Mouse (Mus musculus): ENCODE results near the gene Plscr2.

Gene Plscr2

DNA sequence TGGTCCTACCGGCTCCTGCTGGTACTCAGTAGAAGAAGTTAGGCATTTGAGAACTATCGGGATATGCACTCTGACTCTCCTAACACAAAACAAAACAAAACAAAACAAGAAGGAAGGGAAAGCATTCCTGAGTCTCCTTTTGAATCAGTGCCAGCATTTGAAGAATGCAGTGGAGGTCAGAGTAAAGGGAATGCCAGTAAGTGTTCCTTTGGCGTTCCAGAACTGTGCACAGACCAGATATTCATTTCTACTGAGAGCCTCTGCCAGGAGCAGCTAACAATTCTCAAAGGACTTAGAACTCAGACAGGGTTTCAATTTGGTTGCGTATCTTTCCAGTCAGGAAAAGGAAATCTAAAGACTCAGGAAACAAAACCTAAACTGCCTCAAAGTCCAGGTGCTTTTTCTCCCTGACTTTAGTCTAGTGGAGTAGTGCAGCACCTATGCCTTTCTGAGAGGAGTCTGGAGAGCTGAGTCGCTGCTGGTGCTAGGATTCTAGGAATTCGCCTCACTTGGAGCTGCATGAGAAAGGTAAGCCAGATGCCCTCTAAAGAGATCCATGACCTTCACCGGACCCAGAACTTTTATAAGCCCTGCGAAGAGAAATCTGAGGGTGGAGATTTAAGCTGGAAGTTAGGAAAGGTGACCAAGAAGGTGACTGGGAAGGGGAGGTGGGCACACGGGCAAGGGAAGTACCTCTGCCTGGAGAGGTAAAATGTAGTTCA, at the start of gene Plscr2:
Gene Plscr2 (plus strand): TSS at position 117 of the 722 bp plus-strand sequence.
- DNase-seq (ENCODE audit: low spot score in 2 of 2): peak in 1 of 2 experiments; percentile 16

DNA sequence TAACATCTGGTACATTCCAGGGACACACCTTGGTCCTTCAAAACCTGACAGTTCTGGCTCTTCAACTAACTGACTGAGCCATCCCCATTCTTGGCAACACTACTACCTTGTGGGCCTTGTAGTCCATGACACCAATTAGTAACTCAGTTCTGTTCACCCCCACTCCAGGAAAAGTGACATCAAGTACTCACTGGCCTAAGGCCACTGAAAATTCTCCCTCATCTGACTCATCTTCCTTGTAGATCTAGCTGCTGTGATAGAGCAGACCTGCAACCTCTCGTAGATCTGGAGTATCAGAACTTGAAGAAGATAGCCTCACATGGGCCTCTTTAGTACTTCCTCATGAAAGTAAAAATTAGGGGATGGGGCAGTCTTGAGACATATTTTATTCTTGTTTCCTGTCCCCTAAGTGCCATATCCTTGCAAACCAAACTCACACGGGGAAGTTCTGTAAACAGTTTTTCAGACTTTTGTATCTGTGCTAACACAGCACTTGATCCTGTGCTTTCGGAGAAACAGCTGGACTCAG, 49.2 kb upstream of the Plscr2 start:
- DNase-seq (ENCODE audit: low spot score in 2 of 2): no peak

DNA sequence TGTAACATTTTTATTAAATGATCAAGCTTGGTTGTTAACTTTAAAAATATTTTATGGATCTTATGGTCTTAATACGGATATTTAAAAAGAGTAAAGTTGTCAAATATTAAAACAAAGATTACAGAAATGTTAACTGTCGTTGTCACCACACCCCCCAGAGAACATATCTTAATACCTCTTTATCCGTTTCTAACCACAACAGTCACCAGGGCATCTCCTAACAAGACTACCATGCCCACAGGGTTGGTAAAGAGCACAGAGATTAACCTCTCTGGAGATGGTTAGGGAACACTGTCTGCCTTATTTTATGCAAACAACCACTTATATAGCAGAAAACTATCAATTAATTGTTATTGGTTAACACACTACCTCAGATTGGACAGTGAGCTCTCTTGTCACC, 48.6 kb upstream of the Plscr2 start:
- no peak for DNase-seq (ENCODE audit: low spot score in 2 of 2)

DNA sequence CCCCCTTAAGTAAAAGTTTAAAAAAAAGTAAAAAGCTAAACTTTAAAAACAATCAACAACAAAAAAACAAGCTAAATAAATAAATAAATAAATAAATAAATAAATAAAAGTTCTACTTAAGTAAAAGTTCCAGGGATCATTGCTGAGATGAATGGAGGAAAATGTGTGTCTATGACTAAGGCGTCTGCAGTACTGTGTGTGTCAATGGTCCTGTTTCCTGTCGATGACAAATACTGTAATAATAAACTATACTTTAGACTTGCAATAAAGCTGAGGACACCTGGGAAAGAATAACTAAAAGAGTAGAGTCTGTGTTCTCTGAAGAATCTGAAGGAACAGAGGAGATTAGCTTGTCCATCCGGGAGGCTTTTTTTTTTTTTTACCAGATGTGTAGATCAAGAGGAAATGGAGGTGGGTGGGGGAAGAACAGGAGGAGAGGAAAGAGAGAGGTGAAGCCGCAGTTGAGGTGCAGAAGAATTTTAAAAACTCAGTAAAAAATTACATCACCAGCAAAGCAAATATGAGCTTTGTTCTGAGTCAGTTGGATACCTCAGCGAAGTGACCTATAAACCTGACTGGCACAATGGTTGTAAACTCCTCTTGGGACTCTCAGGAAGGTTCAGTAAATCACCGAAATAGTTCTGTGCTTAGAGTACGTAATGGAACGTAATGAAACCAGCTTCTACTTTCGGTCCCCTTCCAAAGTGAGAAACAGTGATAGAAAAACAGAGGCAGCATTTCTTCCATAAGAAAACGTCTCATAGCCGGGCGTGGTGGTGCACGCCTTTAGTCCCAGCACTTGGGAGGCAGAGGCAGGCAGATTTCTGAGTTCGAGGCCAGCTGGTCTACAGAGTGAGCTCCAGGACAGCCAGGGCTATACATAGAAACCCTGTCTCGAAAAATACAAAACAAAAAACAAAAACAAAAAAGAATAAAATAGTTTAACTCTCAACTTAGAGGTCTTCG, 46.3 kb upstream of the Plscr2 start:
- no peak for DNase-seq (ENCODE audit: low spot score in 2 of 2)

DNA sequence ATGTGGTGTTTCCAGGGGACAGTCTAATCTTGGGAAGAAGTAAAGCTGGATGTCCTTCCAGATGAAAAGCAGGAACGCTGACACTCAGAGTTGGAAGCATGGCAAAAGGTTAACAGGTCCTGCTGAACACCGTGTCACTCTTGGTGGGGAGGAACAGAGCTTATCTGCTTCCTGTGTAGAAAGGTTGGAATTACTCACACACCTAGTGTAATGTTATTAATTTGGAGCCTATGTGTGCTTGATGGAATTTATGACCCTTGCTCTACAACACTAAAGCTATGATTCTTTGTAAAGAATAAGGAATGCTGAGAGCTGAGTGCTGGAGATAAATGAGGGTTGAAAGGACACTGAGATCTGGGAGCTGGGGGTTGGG, 45.6 kb upstream of the Plscr2 start:
- DNase-seq (ENCODE audit: low spot score in 2 of 2): no peak

DNA sequence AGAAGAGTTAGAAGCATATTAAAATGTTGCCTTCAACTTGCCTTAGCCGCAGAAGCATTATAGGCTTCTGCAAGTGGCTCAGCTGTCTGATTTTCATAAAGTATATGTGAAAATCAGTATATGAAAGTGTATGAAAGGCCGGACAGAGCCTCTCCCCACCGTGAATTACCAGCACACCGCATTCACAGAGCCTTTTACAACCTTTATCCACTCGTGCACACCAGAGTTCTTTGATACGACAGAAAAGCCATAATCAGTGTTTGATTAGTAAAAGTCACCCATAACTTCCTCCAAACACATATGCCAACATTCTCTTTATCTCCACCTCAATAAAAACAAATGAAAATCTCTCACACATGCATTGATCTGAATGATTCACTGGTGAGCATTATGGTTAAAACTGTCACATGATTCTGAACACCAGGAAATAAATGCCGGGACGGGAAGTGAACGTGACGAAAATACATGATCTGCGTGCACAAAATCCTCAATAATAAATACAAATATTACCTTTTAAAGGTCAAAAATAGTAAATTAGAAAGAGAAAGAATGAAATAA, 40.4 kb upstream of the Plscr2 start:
- no peak for DNase-seq (ENCODE audit: low spot score in 2 of 2)

DNA sequence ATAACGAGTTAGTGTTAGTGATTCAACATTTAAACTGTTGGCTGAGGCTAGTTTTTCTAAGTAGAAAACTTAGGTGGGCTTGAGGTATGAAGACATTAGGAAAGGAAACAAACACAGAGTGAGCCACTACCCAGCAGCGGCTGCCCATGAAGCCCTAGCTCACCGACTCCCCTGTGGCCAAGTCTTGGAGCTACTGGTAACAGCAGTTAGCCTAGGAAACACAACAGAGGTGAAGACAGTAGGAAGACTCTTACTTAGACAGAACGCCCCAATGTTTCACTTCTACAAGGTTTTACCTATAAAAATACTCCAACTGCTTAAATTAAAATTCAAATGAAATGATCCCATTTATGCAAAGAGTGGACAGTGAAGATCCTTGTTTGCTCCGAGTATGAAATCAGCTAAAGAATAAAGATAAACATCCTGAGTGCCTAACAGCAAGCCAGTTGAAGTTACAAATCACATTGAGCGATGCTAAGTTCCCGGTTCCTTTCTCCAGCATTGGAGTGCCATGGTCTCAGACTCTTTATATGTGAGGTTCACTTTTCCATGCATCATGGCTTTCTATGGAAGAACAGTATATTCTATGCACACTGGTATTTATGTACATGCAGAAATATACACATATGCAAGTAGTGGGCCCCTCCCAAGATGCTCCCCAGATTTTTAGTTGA, 26.5 kb upstream of the Plscr2 start:
- DNase-seq (ENCODE audit: low spot score in 2 of 2): no peak

DNA sequence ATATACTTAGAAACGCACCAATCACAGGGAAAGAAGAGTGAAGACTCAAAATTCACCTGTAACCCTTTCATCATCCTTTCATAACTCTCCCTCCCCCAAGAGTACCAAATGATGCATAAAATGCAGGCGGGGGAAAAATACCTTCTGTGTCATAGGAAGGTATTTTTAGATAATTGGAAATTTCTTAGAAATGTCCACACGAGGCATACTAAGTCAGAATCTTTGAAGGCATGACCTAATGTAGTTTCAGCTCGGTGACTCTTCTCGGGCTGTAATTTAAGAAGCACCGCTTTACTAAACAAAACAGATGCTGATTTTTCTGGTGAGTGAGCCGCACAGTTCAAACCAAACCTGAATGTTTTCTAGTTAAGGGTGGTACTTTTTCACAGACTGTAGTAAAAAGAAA, 26.0 kb upstream of the Plscr2 start, which contains the start of gene Plscr1:
Gene Plscr1 (plus strand): TSS at position 304 of the 406 bp plus-strand sequence.
- no peak for DNase-seq (ENCODE audit: low spot score in 2 of 2)

DNA sequence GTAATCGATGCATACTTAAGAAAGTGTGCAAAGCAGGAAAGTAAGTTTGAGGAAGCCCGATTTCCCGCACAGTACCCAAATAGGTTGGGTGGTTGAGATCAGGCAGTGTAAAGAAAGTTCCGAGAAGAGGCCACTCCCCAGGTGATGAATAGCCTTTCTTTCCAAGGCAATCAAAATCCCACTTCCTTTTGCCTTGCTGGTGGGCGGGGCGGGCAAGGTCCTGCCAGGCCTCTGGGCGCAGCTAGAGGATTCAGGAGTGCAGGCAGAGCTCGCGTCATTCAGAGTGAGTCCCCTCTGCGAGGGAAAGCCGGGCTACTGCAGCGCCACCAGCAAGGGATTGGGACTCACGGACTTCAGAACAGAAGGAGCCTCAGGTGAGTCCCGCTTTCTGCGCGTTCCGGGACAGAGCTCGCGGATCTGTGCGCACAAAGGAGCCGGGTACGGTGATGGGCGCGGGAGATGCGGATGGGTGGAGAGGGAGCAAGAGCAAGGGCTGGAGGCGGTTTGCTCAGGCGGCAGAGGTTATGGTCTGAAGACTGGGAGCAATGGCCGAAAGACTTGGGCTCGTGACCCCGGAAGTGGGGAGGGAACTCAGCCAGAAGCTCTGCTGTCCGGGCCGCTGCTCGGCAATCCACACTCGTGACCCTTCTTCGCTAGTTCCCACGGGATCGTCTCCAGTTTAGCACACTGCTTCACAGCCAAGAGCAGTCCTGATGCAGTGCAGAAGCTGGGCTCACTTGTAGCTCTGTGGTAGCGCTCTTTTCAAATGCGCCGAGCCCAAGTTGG, 25.2 kb upstream of the Plscr2 start:
- peak; percentile 51 to 76 for DNase-seq (ENCODE audit: low spot score in 2 of 2)

DNA sequence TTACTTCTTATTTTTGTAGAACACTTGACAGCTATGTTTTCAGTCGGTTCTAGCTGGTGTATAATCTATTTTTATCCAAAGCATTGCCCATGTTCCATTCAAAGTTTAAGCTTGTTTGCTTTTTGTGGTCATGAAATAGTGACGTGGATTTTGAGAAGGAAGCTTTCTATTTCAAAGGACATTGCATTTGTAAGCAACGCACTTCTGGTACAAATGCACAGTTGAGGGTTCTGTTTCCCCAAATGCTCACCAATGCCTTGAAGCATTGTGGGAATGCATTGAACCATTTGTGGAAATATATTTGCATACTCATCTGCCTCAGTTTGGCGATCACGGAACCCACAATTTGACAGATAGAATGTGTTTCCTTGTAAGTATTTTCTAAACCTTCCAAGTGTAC, 22.7 kb upstream of the Plscr2 start:
- no peak for DNase-seq (ENCODE audit: low spot score in 2 of 2)

DNA sequence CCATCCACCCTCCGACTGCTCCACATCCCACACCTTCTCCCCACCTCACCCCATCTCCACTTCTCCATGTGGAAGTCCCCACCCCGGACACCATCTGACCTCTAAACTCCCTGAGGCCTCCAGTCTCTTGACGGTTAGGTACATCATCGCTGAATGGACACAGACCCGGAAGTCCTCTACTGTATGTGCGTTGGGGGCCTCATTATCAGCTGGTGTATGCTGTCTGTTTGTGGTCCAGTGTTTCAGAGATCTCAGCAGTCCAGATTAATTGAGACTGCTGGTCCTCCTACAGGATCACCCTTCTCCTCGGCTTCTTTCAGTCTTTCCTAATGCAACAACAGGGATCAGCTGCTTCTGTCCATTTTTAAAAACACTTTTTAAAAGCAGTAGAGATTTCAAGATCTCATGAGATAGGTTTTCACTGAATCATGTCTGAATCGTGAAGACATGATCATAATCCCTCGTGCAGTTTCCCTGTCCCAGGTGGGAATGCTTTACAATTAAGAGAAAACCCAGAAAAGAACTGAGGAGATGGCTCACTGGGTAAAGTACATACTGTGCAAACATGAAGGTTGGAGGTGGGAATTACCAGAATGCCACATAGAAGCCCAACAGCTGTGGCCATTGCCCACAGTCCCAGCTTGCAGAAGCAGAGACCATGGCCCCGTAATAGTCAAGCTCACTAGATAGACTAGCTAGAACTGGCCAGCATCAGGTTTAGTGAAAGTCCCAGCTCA, 21.6 kb upstream of the Plscr2 start:
- no peak for DNase-seq (ENCODE audit: low spot score in 2 of 2)

DNA sequence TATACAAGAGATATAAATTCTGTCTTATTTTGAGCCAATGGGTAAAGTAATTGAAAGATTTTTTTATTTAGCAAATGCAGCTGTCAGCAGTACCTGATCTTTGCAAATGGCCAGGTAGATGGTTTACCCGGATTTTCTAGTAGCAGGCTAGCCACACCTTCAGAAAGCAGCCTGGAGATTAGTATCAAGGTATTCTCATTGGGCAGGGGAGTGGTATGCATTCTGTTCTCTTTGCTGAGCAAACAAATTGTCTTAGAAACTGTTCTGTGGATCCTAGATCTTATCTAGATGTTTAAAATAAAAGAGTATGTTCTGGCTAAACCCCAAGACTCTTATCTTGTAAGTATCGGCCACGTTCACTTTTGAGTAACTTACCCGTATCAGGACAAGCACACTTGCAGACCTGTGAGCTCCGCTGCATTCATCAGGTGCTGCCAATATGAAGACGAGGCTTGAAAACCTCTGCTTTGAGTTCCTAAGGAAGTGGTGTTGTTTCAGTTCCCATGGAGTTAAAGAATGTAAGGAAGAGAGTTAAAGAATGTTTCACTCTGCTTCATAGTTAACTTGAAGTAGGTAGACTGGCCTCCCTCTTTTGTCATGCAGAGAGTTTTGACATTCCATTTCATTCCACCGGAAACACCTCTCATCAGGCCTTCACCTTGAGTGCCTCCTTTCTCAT, 14.8 kb upstream of the Plscr2 start:
- no peak for DNase-seq (ENCODE audit: low spot score in 2 of 2)

DNA sequence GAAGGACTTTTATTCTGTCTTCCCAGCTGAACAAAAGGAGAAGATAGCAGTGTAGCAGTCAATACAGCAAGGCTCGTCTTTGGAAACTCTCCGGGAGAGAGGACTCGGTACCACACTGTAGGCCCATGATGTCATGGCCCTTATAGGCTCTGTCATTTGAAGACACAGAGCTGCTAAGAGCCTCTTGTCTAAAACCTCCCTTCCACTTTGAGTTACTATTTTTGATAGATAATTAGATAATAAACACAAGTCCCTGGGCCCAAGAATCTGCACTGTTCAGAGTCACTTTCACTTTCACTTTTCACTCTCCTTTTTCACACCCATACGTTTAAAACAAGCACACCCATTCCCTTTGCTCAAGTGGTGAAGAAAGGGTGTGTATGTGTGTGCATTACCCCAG, 9.7 kb upstream of the Plscr2 start:
- DNase-seq (ENCODE audit: low spot score in 2 of 2): no peak

DNA sequence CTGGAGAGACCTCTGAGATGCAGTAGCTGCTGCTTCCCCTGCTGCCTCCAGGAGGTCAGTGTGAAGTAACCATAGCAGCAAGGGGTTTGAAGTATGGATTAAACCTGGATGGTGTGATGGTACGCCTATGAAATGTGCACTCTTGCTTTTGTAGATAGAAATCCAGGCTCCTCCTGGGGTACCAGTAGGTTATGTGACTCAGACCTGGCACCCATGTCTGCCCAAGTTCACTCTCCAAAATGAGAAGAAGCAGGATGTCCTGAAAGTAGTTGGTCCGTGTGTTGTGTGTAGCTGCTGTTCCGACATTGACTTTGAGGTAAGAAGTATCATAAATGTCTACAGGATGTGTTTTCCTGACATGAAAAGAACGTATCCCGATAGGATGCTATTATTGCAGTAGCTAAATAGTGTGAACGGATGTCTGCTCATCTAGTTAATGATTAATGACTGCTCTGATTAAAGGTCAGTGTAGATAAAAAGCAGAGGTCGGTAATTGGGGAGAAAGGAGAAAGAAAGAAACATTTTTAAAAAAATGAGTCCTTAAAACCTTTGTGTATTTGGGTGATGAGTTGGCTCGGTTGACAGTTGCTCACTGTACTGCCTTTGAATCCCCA, 8.7 kb upstream of the Plscr2 start:
- DNase-seq (ENCODE audit: low spot score in 2 of 2): no peak

DNA sequence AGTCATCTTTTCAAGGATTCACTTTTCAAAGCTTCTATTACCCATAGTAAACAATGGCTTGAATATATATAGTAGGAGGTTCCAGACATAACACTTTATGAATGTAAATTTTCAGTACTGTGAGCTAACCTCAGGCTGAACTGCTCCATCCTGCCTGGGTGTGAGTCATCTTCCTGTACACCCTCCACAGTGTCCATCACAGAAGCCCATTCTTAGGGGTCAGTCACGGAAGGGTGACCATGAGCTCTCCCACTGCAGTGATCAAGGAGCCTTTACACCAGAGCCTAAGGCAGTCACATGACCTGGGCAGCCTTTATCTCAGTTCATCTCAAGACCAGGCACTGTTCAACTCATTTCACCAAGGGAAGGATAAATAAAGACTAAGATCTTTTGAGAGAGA, 7.7 kb upstream of the Plscr2 start:
- DNase-seq (ENCODE audit: low spot score in 2 of 2): no peak

DNA sequence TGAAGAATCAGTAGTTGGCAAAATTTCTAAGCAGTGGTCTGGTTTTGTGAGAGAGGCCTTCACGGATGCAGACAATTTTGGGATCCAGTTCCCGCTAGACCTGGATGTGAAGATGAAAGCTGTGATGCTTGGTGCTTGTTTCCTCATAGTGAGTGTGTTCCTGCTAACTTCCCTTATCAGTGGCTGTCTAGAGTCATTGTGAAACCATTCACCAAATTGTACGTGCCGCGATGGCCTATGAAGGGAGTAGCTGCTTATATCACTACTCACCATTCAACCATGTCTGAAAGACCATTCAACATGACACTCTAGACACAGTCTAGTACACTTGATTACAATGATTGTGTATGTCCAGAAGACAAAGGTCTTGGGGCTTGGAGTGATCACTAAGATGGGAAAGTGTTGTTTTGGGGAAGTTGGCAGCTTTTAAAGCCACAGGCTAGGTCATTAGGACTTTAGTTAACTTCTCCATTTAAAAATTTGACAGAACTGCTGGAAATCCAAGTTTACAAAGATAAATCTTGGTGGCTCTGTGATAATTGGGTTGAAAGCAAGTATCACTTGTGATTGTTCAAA, 5.5 kb upstream of the Plscr2 start:
- no peak for DNase-seq (ENCODE audit: low spot score in 2 of 2)

DNA sequence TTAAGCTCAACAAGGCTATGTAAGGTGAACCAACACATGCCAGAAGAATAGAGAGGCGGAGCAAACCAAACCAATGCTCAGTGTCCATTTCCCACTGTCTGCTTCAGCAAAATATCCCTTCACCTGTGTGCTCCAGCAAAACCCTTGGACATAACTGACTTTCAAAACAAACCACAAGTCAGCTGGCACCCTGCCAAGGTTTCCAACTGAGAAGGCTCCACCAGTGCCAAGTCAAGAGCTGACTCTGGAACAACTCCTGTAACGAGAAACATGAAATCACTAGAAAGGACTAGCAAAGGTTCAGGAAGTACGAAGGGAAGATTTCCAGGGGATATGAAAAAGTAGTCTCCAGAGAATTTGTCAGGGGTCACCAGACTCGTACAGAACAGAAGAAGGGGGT, 4.5 kb upstream of the Plscr2 start:
- DNase-seq (ENCODE audit: low spot score in 2 of 2): peak in 1 of 2 experiments; percentile 76

DNA sequence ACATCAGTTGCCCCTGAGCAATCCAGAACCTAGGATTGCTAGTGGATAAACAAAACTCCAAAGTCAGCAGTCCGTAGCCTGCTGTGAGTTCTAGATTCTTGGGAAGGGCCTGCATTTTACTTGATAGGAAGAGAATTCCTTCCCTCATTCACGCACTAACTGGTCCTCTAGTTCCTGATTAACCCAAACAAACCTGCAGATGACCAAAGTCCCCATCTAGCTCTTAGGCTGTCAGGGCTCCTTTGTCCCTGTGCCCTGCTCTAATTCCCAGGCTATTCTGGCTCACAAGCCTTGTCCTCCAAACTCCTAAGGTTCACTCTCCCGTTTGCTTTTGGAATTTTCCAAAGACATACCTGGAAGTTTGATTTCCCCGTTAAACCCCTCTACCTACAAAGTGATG, 2.8 kb upstream of the Plscr2 start:
- no peak for DNase-seq (ENCODE audit: low spot score in 2 of 2)

DNA sequence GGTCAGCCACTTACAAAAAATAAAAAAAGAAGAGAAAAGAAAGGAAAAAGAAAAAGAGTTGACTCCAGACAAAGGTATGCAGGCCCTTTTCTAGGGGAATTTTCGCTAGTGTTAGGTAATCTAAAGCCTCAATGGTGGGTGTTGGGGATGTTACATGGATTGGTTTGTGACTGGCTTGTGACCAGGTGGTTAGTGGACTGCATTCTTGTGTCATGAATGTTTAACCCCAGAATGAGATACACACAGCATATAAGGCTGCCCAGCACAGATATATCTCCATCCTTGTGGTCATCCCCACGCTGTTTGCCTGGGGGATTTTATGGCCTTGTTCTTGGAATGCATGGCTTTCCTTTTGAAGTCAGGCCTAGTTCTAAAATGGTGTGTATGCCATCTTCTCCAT, 2.1 kb upstream of the Plscr2 start:
- DNase-seq (ENCODE audit: low spot score in 2 of 2): no peak

Measured in urinary bladder, postnatal 36 days (tissue).